Mouse (Mus musculus) heart, embryonic 11.5 days (tissue): ENCODE measurements around the gene Rgs9bp. TPM values are rescaled to one million over a fixed set of nuclear protein-coding genes. Genes with fewer than 3 reads are reported as not detected.

Experiments used
- ATAC-seq: fragments of 200-750 bp; cut with Nextera tagmentation; replicated peaks from 2 replicates; pipeline ENCODE4 v1.8.0; 2017; ENCODE audit warnings: moderate library complexity; ENCODE audit not compliant: insufficient number of reproducible peaks, low FRiP score, low TSS enrichment
- H3K27ac ChIP-seq: fragments of 300-500 bp; sonication (generic); 2 replicates; pipeline ENCODE4 v1.5.1; 2014; ENCODE audit warnings: mild to moderate bottlenecking, low read depth, low read length
- H3K27me3 ChIP-seq: fragments of 300-500 bp; sonication (generic); 2 replicates; pipeline ENCODE4 v1.6.1; 2014; ENCODE audit warnings: mild to moderate bottlenecking, low read length, mixed read lengths; ENCODE audit not compliant: control insufficient read depth, insufficient read depth
- H3K36me3 ChIP-seq: fragments of 300-500 bp; sonication (generic); 2 replicates; pipeline ENCODE4 v1.6.1; 2014; ENCODE audit warnings: mild to moderate bottlenecking, low read length, moderate library complexity, mixed read lengths; ENCODE audit not compliant: control insufficient read depth, insufficient read depth
- H3K4me1 ChIP-seq: fragments of 300-500 bp; sonication (generic); 2 replicates; pipeline ENCODE4 v1.6.1; 2014; ENCODE audit warnings: low read length; ENCODE audit not compliant: control insufficient read depth, insufficient read depth
- H3K4me2 ChIP-seq: fragments of 300-500 bp; sonication (generic); 2 replicates; pipeline ENCODE4 v1.6.1; 2014; ENCODE audit warnings: mild to moderate bottlenecking, moderate library complexity
- H3K4me3 ChIP-seq: fragments of 300-500 bp; sonication (generic); 2 replicates; pipeline ENCODE4 v1.5.1; 2014; ENCODE audit warnings: low read depth, low read length
- H3K9ac ChIP-seq: fragments of 300-500 bp; sonication (generic); 2 replicates; pipeline ENCODE4 v1.6.1; 2014; ENCODE audit warnings: mild to moderate bottlenecking, low read depth, low read length, moderate library complexity
- H3K9me3 ChIP-seq: fragments of 300-500 bp; sonication (generic); replicated peaks from 2 replicates; pipeline ENCODE4 v1.6.1; 2016; ENCODE audit warnings: low read length; ENCODE audit not compliant: control insufficient read depth
- WGBS: fragments of 180-500 bp; shearing (Covaris S2); extraction: QIAGEN DNeasy Blood & Tissue Kit; methylation state at CpG from one replicate; pipeline ENCODE4 v1.1.7; 2014; ENCODE audit not compliant: insufficient replicate concordance; 5-methylcytosine and 5-hydroxymethylcytosine counted together
- polyA plus RNA-seq: library from polyadenylated mRNA; unstranded; fragments of >200 nt; fragmentation: Nextera tagmentation; extraction: Ambion mirVana; gene quantifications from 2 replicates; pipeline ENCODE4 v1.2.1, GENCODE M21; 2014

Gene Rgs9bp
- polyA plus RNA-seq, 1 experiment from 2014 or later, result 1.0 TPM

GRCm38 (mm10) chr7:35601106-35601505 lies 15.7 kb upstream of the Rgs9bp start:
- Histone ChIP-seq H3K4me2 (no peak overlapping the region), H3K27ac (no peak overlapping the region), H3K27me3 (no peaks in the 10 kb centered on the region), H3K9me3 (no peaks in the 10 kb centered on the region), H3K36me3 (peaks cover 13% of the 10 kb centered on the region), H3K4me1 (no peaks in the 10 kb centered on the region), H3K4me3 (no peak overlapping the region), H3K9ac (no peak overlapping the region)
- 75% methylated on average over 6 of the region's 6 CpGs for WGBS
- ATAC-seq, result no peak

- H3K36me3 ChIP-seq, result peaks cover 13% of the 10 kb centered on the region
- no peaks in the 10 kb centered on the region for H3K4me1 ChIP-seq
- H3K4me2 ChIP-seq, result no peak overlapping the region
- no peaks in the 10 kb centered on the region for H3K27me3 ChIP-seq
- no peak overlapping the region for H3K9ac ChIP-seq
- H3K27ac ChIP-seq, result no peak overlapping the region
- no peak for ATAC-seq
- 81% methylated on average over 10 of the region's 10 CpGs for WGBS
- no peak overlapping the region for H3K4me3 ChIP-seq
- no peaks in the 10 kb centered on the region for H3K9me3 ChIP-seq
These were observed 14.6 kb upstream of the Rgs9bp start for GRCm38 (mm10) chr7:35600031-35600430.

GRCm38 (mm10) chr7:35599492-35599891 lies 14.1 kb upstream of the Rgs9bp start:
- peaks cover 13% of the 10 kb centered on the region for H3K36me3 ChIP-seq
- H3K27me3 ChIP-seq, result no peaks in the 10 kb centered on the region
- no peaks in the 10 kb centered on the region for H3K9me3 ChIP-seq
- no peaks in the 10 kb centered on the region for H3K4me1 ChIP-seq
- H3K4me3 ChIP-seq, result no peak overlapping the region
- ATAC-seq, result no peak
- no peak overlapping the region for H3K27ac ChIP-seq
- H3K4me2 ChIP-seq, result no peak overlapping the region
- H3K9ac ChIP-seq, result no peak overlapping the region
- 90% methylated on average over 9 of the region's 9 CpGs for WGBS

- ATAC-seq, result no peak
- Histone ChIP-seq H3K36me3 (peaks cover 17% of the 10 kb centered on the region), H3K27me3 (no peaks in the 10 kb centered on the region), H3K9me3 (no peaks in the 10 kb centered on the region), H3K4me2 (no peak overlapping the region), H3K27ac (no peak overlapping the region), H3K4me3 (no peak overlapping the region), H3K4me1 (no peaks in the 10 kb centered on the region), H3K9ac (no peak overlapping the region)
- 84% methylated on average over 5 of the region's 5 CpGs for WGBS
These were observed 8.9 kb upstream of the Rgs9bp start for GRCm38 (mm10) chr7:35594311-35594710.

GRCm38 (mm10) chr7:35590731-35591191 lies 5.4 kb upstream of the Rgs9bp start:
- no peak overlapping the region for H3K27ac ChIP-seq
- WGBS, result 92% methylated on average over 10 of the region's 10 CpGs

GRCm38 (mm10) chr7:35589485-35589884 lies 4.1 kb upstream of the Rgs9bp start:
- Histone ChIP-seq H3K9ac (no peak overlapping the region), H3K27me3 (0 out of 2 replicates have a peak, but pooled peaks cover 2% of the 10 kb centered on the region), H3K4me2 (no peak overlapping the region), H3K4me3 (no peak overlapping the region), H3K9me3 (no peaks in the 10 kb centered on the region), H3K4me1 (peaks cover 8% of the 10 kb centered on the region), H3K27ac (no peak overlapping the region), H3K36me3 (peaks cover 13% of the 10 kb centered on the region)
- WGBS, result 84% methylated on average over 6 of the region's 7 CpGs
- ATAC-seq, result no peak

More at GRCm38 (mm10) chr7:35590731-35591191, 5.4 kb upstream of the Rgs9bp start:
- Histone ChIP-seq H3K4me2 (no peak overlapping the region), H3K9me3 (no peaks in the 10 kb centered on the region), H3K4me3 (no peak overlapping the region), H3K36me3 (peaks cover 13% of the 10 kb centered on the region), H3K4me1 (peaks cover 8% of the 10 kb centered on the region), H3K9ac (no peak overlapping the region), H3K27me3 (no peaks in the 10 kb centered on the region)
- ATAC-seq, result no peak

- Histone ChIP-seq H3K4me3 (no peak overlapping the region), H3K36me3 (peaks cover 13% of the 10 kb centered on the region), H3K27ac (no peak overlapping the region), H3K9ac (no peak overlapping the region), H3K4me1 (peaks cover 8% of the 10 kb centered on the region), H3K4me2 (no peak overlapping the region), H3K9me3 (no peaks in the 10 kb centered on the region), H3K27me3 (peaks cover 8% of the 10 kb centered on the region; the same call in 1 of the 2 replicates)
- no peak for ATAC-seq
- WGBS, result 65% methylated on average over 9 of the region's 9 CpGs
These were observed 3.5 kb upstream of the Rgs9bp start for GRCm38 (mm10) chr7:35588680-35589428.

GRCm38 (mm10) chr7:35587728-35588127 lies 2.3 kb upstream of the Rgs9bp start:
- no peak overlapping the region for H3K9ac ChIP-seq
- 77% methylated on average over 5 of the region's 5 CpGs for WGBS
- peaks cover 12% of the 10 kb centered on the region for H3K4me1 ChIP-seq
- H3K27ac ChIP-seq, result no peak overlapping the region
- H3K27me3 ChIP-seq, result peaks cover 12% of the 10 kb centered on the region; the same call in 1 of the 2 replicates
- H3K4me3 ChIP-seq, result no peak overlapping the region
- H3K9me3 ChIP-seq, result no peaks in the 10 kb centered on the region
- H3K36me3 ChIP-seq, result peaks cover 4% of the 10 kb centered on the region; the same call in 1 of the 2 replicates
- ATAC-seq, result no peak
- no peak overlapping the region for H3K4me2 ChIP-seq
